Mouse (Mus musculus) urinary bladder, adult 18-20 months (tissue): Measurements from ENCODE around the gene Tns4.

ENCODE experiments used
- DNase-seq, 2 experiments: peaks; one replicate each; pipeline ENCODE4 v3.0.0; 2022; ENCODE audit warnings: low spot score in 2 of 2, mixed read lengths in 2 of 2

Tns4 gene

GRCm38 (mm10) chr11:99089077-99089601 lies at the start of gene Tns4:
Gene Tns4 (minus strand): TSS chr11:99089306.
- peak in 1 of 2 experiments; percentile 76 for DNase-seq

GRCm38 (mm10) chr11:99137385-99137784 lies 48.3 kb upstream of the Tns4 start:
- DNase-seq = no peak

- no peak for DNase-seq
Observed at GRCm38 (mm10) chr11:99136961-99137360, 47.9 kb upstream of the Tns4 start.

GRCm38 (mm10) chr11:99136361-99136760 lies 47.3 kb upstream of the Tns4 start:
- DNase-seq = no peak

GRCm38 (mm10) chr11:99135047-99135440 lies 45.9 kb upstream of the Tns4 start:
- DNase-seq = no peak

- DNase-seq = no peak
Observed at GRCm38 (mm10) chr11:99134266-99135046, 45.4 kb upstream of the Tns4 start.

GRCm38 (mm10) chr11:99133285-99133897 lies 44.3 kb upstream of the Tns4 start:
- DNase-seq = no peak

GRCm38 (mm10) chr11:99132091-99132730 lies 43.1 kb upstream of the Tns4 start:
- DNase-seq = no peak

GRCm38 (mm10) chr11:99131463-99131840 lies 42.3 kb upstream of the Tns4 start:
- no peak for DNase-seq

- DNase-seq = no peak
Observed at GRCm38 (mm10) chr11:99130736-99131462, 41.8 kb upstream of the Tns4 start.

- no peak for DNase-seq
Observed at GRCm38 (mm10) chr11:99129287-99129686, 40.2 kb upstream of the Tns4 start.

- no peak for DNase-seq
Observed at GRCm38 (mm10) chr11:99127785-99128682, 38.9 kb upstream of the Tns4 start.

- no peak for DNase-seq
Observed at GRCm38 (mm10) chr11:99126482-99127253, 37.6 kb upstream of the Tns4 start.

- no peak for DNase-seq
Observed at GRCm38 (mm10) chr11:99124635-99125029, 35.5 kb upstream of the Tns4 start.

- no peak for DNase-seq
Observed at GRCm38 (mm10) chr11:99123977-99124634, 35.0 kb upstream of the Tns4 start.

- DNase-seq = no peak
Observed at GRCm38 (mm10) chr11:99122703-99123102, 33.6 kb upstream of the Tns4 start.

GRCm38 (mm10) chr11:99121218-99121631 lies 32.1 kb upstream of the Tns4 start:
- DNase-seq = no peak

- no peak for DNase-seq
Observed at GRCm38 (mm10) chr11:99120524-99121217, 31.6 kb upstream of the Tns4 start.

GRCm38 (mm10) chr11:99118963-99119362 lies 29.9 kb upstream of the Tns4 start:
- no peak for DNase-seq
